ENCODE assay signal across 10 mouse cellular contexts in the genomic region with DNA sequence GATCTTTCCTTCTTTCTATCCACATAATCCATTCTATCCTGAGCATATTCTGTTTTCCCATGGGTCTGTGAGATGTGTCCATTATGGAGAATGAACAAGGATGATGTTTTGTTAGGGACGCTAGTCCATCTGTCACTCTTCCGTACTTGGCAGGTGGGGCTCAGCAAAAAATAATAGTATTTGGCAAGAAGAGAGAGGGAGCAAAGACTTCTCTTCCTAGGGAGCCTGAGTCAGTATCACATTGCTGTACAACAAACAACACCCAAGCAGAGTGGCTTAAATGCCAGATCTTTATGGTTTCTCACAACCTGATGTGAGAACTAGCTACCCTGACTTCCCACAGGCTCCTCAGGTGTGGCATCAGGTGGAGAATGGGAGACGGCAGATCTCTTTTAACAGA.
"Had no signal": no experiment of that assay in that cellular context is flagged by ENCODE, and none has a peak within 500 bp of the region (broad histone marks: within the 10 kb centered on the region; RNA-seq: fewer than 3 reads in every experiment).

No protein-coding gene starts in this region.

- DNase-seq: lung, adult 18-20 months; lung, embryonic 14.5 days; lung, postnatal 10 days; lung, postnatal 4 days; midbrain, embryonic 14.5 days; retina, postnatal 1 day; right cerebral cortex, postnatal 14 days; thymus, adult 2 months; thymus, postnatal 25 days; thymus, postnatal 4 days had no signal
